Mouse (Mus musculus): ENCODE measurements around the gene Mymk.

Mymk gene

DNA sequence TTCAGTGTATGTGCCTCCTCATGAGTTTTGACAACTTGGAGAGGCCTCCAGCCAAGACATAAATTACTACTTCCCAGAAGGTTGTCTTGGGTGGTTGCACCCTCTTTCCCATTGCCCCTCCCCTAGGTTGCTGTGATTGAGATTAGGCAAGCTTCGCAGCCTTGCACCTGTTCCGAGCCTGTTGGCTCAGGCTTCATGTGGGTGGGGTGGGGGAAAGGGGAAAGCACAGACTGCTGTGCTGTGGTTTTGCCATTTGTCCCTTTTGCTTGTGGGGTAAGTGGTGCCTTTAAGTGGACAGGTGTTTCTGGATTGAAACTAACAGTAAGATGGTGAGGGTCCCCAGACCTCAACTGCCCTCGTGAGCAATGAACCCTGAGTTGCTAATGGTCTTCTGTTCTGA is 36.0 kb downstream of the Mymk start:
- peak; percentile 21 for DNase-seq (ENCODE audit: low spot score)

DNA sequence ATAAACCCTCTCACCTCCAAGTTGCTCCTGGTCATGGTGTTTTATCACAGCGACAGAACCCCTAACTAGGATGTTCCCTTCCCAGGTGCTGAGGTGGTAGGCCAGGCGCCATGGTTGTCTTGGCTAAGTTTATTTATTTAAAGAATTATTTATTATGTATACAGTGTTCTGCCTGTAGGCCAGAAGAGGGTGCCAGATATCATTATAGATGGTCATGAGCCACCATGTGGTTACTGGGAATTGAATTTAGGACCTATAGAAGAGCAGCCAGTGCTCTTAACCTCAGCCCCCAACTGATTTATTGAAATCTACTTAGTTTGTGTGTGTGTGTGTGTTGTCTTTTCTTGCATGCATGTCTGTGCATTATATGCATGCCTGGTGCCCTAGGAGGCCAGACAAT is 39.6 kb downstream of the Mymk start:
- DNase-seq (ENCODE audit: low spot score) = no peak

- no peak for DNase-seq (ENCODE audit: low spot score)
Observed at GRCm38 (mm10) chr2:27028437-27029015, 43.5 kb downstream of the Mymk start.

- DNase-seq (ENCODE audit: low spot score) = no peak
Observed at GRCm38 (mm10) chr2:27027618-27028436, 44.2 kb downstream of the Mymk start, which contains the start of gene Slc2a6. Gene Slc2a6, minus strand, starts transcription at chr2:27027998.

DNA sequence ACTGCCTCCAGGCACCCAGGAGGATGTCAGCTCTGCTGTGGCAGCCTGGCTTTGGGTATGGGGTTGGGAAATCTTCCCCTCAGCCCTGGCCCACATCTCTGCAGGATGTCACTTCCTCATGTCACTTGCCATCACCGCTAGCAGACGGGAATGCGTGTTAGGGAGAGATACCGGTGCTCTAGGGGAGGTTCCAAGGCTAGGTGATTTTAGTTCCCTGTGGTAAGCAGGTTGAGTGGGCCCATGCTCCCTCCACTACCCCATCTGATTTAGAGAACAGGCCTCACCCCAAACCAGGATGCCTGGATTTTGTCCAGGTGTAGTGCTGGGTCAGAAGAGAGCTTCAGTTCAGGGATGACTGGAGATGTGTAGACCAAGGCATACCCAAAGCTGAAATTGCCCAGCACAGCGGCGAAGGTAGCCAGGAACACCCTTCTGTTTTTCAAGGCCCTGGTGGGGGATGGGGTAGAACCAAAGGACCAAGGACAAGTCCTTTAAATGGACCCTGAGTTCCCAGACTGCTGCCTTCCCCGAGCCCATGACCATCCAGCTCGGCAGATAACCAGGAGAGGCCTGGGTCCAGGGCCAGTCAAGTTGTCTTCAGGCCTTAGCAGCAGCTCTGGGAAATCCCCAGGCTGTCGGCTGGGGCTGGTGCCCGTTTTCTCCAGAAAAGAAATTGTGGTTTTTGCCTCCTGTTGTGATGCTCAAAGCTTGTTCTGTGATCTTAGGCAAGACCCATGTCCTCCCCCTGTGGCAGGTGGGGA is 44.9 kb downstream of the Mymk start:
- DNase-seq (ENCODE audit: low spot score) = no peak

DNA sequence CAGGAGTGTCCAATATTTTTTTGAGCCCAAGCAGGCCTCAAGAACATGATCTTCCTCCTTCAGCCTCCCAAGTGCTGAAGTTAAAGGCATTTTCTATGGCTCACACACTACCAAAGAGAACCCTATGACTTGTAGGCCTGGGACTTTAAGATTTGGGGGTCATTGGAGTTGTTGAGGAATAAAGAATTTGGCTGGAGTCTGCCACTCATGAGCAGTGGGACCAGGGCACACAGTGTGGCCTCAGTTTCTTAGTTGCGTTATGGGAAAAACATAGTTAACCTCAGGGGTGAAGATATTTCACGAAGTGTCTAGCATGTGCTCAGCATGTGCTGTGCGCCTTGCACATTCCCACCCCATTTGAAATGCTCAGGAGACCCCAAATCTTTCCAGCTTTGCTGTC is 45.6 kb downstream of the Mymk start:
- DNase-seq (ENCODE audit: low spot score) = no peak

- no peak for DNase-seq (ENCODE audit: low spot score)
Observed at GRCm38 (mm10) chr2:27025545-27025944, 46.4 kb downstream of the Mymk start.

DNA sequence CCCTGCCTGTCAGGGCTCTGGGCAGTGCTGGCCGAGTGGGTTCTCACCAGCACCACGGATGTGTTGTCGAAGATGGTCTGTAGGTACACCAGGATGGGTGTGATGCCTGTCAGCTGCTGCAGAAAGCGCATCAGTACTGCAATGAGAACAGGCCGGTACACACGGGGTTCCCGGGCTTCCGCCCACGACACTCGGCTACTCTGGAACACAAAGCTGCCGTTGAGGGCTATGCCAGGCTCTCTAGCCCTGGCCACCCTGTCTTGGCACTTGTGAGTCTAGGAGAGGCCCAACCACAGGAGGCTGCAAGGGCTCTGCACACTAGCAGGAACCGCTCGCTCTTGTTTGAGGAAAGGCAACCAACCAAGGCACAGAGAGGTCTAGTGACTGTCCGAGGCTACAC is 47.8 kb downstream of the Mymk start:
- DNase-seq (ENCODE audit: low spot score) = no peak

- no peak for DNase-seq (ENCODE audit: low spot score)
Observed at GRCm38 (mm10) chr2:27022612-27023011, 49.4 kb downstream of the Mymk start.

DNA sequence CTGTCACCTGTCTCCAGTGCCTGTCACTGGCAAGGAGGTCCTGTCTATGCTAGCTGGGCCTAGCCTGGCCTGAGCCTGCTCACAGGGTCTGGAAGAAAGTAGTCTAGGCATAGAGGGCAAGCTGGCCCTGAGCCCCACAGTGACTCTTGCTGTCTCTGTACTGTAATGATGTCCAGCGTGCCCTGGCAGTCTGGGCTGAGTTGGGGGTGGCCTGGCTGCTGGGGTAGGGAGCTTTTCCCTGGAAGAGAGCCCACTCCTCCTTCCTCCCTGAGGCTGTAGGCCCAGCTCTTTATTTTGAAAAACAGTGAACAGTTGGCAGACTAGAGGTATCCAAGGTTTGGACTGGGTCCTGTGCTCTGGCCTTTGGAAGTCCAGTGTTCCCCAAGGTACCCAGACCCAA is 50.9 kb downstream of the Mymk start:
- no peak for DNase-seq (ENCODE audit: low spot score)

DNA sequence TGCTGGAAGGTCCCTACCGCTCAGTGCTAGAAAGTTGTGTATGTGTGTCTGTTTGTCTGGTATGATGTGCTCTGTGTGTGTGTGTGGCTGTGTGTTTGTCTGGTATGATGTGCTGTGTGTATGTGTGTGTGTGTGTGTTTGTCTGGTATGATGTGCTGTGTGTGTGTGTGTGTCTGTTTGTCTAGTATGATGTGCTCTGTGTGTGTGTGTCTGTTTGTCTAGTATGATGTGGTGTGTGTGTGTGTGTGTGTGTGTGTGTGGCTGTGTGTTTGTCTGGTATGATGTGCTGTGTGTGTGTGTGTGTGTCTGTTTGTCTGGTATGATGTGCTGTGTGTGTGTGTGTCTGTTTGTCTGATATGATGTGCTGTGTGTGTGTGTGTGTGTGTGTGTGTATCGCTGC is 52.4 kb downstream of the Mymk start:
- DNase-seq (ENCODE audit: low spot score) = no peak

GRCm38 (mm10) chr2:27017802-27018201 is 54.2 kb downstream of the Mymk start:
- peak; percentile 71 for DNase-seq (ENCODE audit: low spot score)
